Mouse (Mus musculus) Patski (cell line): ENCODE measurements at regions not wholly inside any gene's neighbourhood (a gene's known extent, or its start where the extent isn't known, plus 50 kb on each side); places are given as distances from the start of the nearest gene placed in this dataset.

Experiments
- ATAC-seq: fragments of 100-300 bp; one replicate; pipeline ENCODE4 v1.8.0; 2021
- CTCF ChIA-PET: fragments of 350-600 bp; sonication (Branson Sonifier 250); formaldehyde crosslinking; loops from one replicate; lab custom pipeline; 2022; ENCODE audit warnings: inconsistent platforms; lab: Charles Lee
- POLR2A ChIA-PET: fragments of 350-600 bp; sonication (Branson Sonifier 250); formaldehyde crosslinking; loops from one replicate; lab custom pipeline; 2022; ENCODE audit warnings: antibody characterized with exemption, inconsistent platforms; lab: Charles Lee
- DNase-seq: peaks from one replicate; pipeline ENCODE4 v3.0.0-alpha.2; 2011; ENCODE audit warnings: low read depth, low spot score
- H3K27me3 ChIP-seq: fragments of 371-371 bp; one replicate; pipeline ENCODE4 v1.5.1; 2021
- CTCF ChIP-seq: fragments of 100-300 bp; IDR thresholded peaks from one replicate; pipeline ENCODE4 v1.5.1; 2021
- in situ Hi-C: fragments of 300-500 bp; cut with MboI; formaldehyde crosslinking; loops from 3 replicates; pipeline ENCODE4 v1.11.1; 2018; ENCODE audit warnings: low pct_unique_long_range_greater_than_20kb, mixed read lengths

GRCm38 (mm10) chr3:21974766-21975165 lies 101.7 kb upstream of the Tbl1xr1 start:
- CTCF ChIA-PET: interaction anchor here (1.4 to 5.1 kb wide), 3 partner anchors 10 to 31 kb away, joined by 3 to 29 read pairs (median 7); no protein-coding TSS in a partner anchor
- no peak for TF ChIP-seq CTCF
- no peak for DNase-seq
- POLR2A ChIA-PET: interaction anchor here (0.6 kb wide), 1 partner anchor 127 kb away, joined by 4 read pairs; no protein-coding TSS in a partner anchor
- H3K27me3 ChIP-seq: no peaks in the 10 kb centered on the region
- in situ Hi-C loops: no loop called here
- no peak for ATAC-seq

GRCm38 (mm10) chr3:21977775-21978174 lies 98.7 kb upstream of the Tbl1xr1 start:
- TF ChIP-seq CTCF: no peak
- ChIA-PET POLR2A (no interaction called here), CTCF (interaction anchor here (1.1 to 1.2 kb wide), 2 partner anchors 8 to 12 kb away, joined by 3 to 5 read pairs; no protein-coding TSS in a partner anchor)
- ATAC-seq: no peak
- in situ Hi-C loops: no loop called here
- no peak for DNase-seq
- H3K27me3 ChIP-seq: no peaks in the 10 kb centered on the region

GRCm38 (mm10) chr3:21982991-21983390 lies 93.5 kb upstream of the Tbl1xr1 start:
- CTCF ChIA-PET: interaction anchor here (0.9 to 2.9 kb wide), 4 partner anchors 14 to 137 kb away, joined by 3 to 12 read pairs (median 3); no protein-coding TSS in a partner anchor
- in situ Hi-C loops: no loop called here
- POLR2A ChIA-PET: interaction anchor here (0.6 to 0.9 kb wide), 3 partner anchors 15 to 54 kb away, joined by 3 to 5 read pairs (median 5); no protein-coding TSS in a partner anchor

GRCm38 (mm10) chr3:21983993-21984725 lies 92.3 kb upstream of the Tbl1xr1 start:
- in situ Hi-C loops: no loop called here
- H3K27me3 ChIP-seq: no peaks in the 10 kb centered on the region
- no peak for ATAC-seq
- no peak for DNase-seq
- TF ChIP-seq CTCF: no peak
- ChIA-PET POLR2A (interaction anchor here (0.6 to 1.0 kb wide), 3 partner anchors 15 to 341 kb away, joined by 3 read pairs; no protein-coding TSS in a partner anchor), CTCF (interaction anchor here (0.9 to 2.9 kb wide), 11 partner anchors 9 to 87 kb away, joined by 3 to 12 read pairs (median 4); no protein-coding TSS in a partner anchor)

More at GRCm38 (mm10) chr3:21982991-21983390, 93.5 kb upstream of the Tbl1xr1 start:
- DNase-seq (no peak), ATAC-seq (no peak)
- no peak for TF ChIP-seq CTCF
- H3K27me3 ChIP-seq: no peaks in the 10 kb centered on the region

- in situ Hi-C loops: loop anchor here (5.0 kb wide), 2 partner anchors 48 to 168 kb away; no protein-coding TSS in a partner anchor
- H3K27me3 ChIP-seq: no peaks in the 10 kb centered on the region
- ChIA-PET POLR2A (interaction anchor here (0.9 kb wide), 1 partner anchor 93 kb away, joined by 3 read pairs; no protein-coding TSS in a partner anchor), CTCF (interaction anchor here (0.9 to 2.9 kb wide), 10 partner anchors 10 to 86 kb away, joined by 3 to 12 read pairs (median 4); no protein-coding TSS in a partner anchor)
- no peak for TF ChIP-seq CTCF
- DNase-seq: no peak
- no peak for ATAC-seq
Measured at GRCm38 (mm10) chr3:21984807-21985206, 91.6 kb upstream of the Tbl1xr1 start.

GRCm38 (mm10) chr3:21986164-21986892 lies 90.1 kb upstream of the Tbl1xr1 start:
- ChIA-PET POLR2A (no interaction called here), CTCF (interaction anchor here (1.2 to 1.6 kb wide), 4 partner anchors 9 to 158 kb away, joined by 3 to 4 read pairs (median 3); no protein-coding TSS in a partner anchor)
- peak; percentile 88 for ATAC-seq
- DNase-seq: peak; percentile 92
- H3K27me3 ChIP-seq: no peaks in the 10 kb centered on the region
- in situ Hi-C loops: loop anchor here (5.0 kb wide), 2 partner anchors 49 to 169 kb away; no protein-coding TSS in a partner anchor
- no peak for TF ChIP-seq CTCF

GRCm38 (mm10) chr3:21986893-21987250 lies 89.6 kb upstream of the Tbl1xr1 start:
- TF ChIP-seq CTCF: no peak
- POLR2A ChIA-PET: no interaction called here
- H3K27me3 ChIP-seq: no peaks in the 10 kb centered on the region
- CTCF ChIA-PET: interaction anchor here (1.2 to 1.6 kb wide), 4 partner anchors 9 to 157 kb away, joined by 3 to 4 read pairs (median 3); no protein-coding TSS in a partner anchor
- no peak for DNase-seq
- in situ Hi-C loops: loop anchor here (5.0 kb wide), 2 partner anchors 50 to 170 kb away; no protein-coding TSS in a partner anchor
- no peak for ATAC-seq

GRCm38 (mm10) chr3:21987455-21988009 lies 88.9 kb upstream of the Tbl1xr1 start:
- no peak for TF ChIP-seq CTCF
- no peaks in the 10 kb centered on the region for H3K27me3 ChIP-seq
- in situ Hi-C loops: loop anchor here (5.0 kb wide), 2 partner anchors 50 to 170 kb away; no protein-coding TSS in a partner anchor
- CTCF ChIA-PET: interaction anchor here (1.4 kb wide), 1 partner anchor 156 kb away, joined by 4 read pairs; no protein-coding TSS in a partner anchor
- POLR2A ChIA-PET: no interaction called here
- DNase-seq: peak; percentile 92
- peak; percentile 48 for ATAC-seq

GRCm38 (mm10) chr3:21988010-21988531 lies 88.4 kb upstream of the Tbl1xr1 start:
- DNase-seq (no peak), ATAC-seq (no peak)
- CTCF ChIA-PET: interaction anchor here (1.1 kb wide), 1 partner anchor 8 kb away, joined by 3 read pairs; no protein-coding TSS in a partner anchor
- H3K27me3 ChIP-seq: no peaks in the 10 kb centered on the region
- in situ Hi-C loops: loop anchor here (5.0 kb wide), 2 partner anchors 51 to 171 kb away; no protein-coding TSS in a partner anchor
- POLR2A ChIA-PET: interaction anchor here (0.6 kb wide), 1 partner anchor 34 kb away, joined by 3 read pairs; no protein-coding TSS in a partner anchor
- no peak for TF ChIP-seq CTCF
